8 mouse cellular contexts compared by ENCODE assay signal in the genomic region with DNA sequence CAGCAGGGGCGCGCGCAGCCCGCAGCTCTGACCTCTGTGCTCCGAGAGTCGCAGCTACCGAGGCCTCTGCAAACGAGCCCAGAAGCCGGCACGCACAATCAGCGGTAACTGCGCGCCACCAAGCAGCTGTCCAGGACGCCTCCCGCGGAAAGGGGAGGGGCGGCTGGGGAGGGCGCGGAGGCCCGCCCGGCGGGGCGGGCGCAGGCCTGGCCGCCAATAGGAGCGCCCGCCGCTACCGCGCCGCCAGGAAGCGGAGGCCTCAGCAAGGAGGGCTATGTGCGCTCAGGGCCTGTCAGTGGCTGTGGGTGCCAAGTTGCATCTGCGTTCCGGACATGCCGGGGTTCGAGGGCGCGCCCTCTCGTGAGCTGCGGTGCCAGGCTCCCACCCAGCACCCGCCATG.
A peak's percentile ranks its signal among the peaks of the same experiment; 100 is the strongest.
DNase-seq lines count a peak whose midpoint lies in the region; ATAC-seq lines count a peak whose summit lies in the region.
"Not testable (repeated sequence)": the region's sequence is repeated elsewhere in the genome, so short reads cannot be mapped to it uniquely, and the experiment has no call there.

No protein-coding gene starts in this region.

- not testable (repeated sequence) for H3K4me1 ChIP-seq in embryonic facial prominence, embryonic 14.5 days (ENCODE audit: control insufficient read depth, insufficient read depth, low read length); heart, embryonic 10.5 days

- peak overlapping the region; percentile 58 for H3K9ac ChIP-seq in embryonic facial prominence, embryonic 14.5 days (ENCODE audit: low read depth, low read length)

- not testable (repeated sequence) for H3K9me3 ChIP-seq in embryonic facial prominence, embryonic 14.5 days (ENCODE audit: control insufficient read depth, low read length); heart, embryonic 10.5 days

- not testable (repeated sequence) for H3K27me3 ChIP-seq in embryonic facial prominence, embryonic 14.5 days (replicated peaks; ENCODE audit: control insufficient read depth, insufficient read depth, low read length); heart, embryonic 10.5 days (ENCODE audit: insufficient read depth, poor library complexity, severe bottlenecking)

- peak; percentile 26 to 27 for DNase-seq in adrenal gland, adult 18-20 months (ENCODE audit: low spot score in 2 of 2)
- peak; percentile 72 for DNase-seq in embryonic facial prominence, embryonic 14.5 days (ENCODE audit: low spot score)
- DNase-seq in heart, embryonic 10.5 days (ENCODE audit: low spot score) = peak; percentile 76
- peak; percentile 2 for DNase-seq in hindlimb bud, embryonic 11.5 days (ENCODE audit: extremely low spot score, low read depth, low spot score)
- DNase-seq in left cerebral cortex, postnatal 36 days (ENCODE audit: low spot score in 2 of 2) = peak; percentile 4 to 7
- DNase-seq in lung, postnatal 14 days = peak; percentile 2
- DNase-seq in ovary, postnatal 14 days (ENCODE audit: low spot score) = peak; percentile 4
- DNase-seq in urinary bladder, adult 2 months (ENCODE audit: low spot score) = peak; percentile 19

- intact Hi-C loops in left cerebral cortex, postnatal 36 days (cut with DNase I) = not testable (repeated sequence)

- H3K36me3 ChIP-seq in embryonic facial prominence, embryonic 14.5 days (ENCODE audit: control insufficient read depth, insufficient read depth, low read length); heart, embryonic 10.5 days: not testable (repeated sequence)

- not testable (repeated sequence) for H3K27ac ChIP-seq in embryonic facial prominence, embryonic 14.5 days (replicated peaks; ENCODE audit: low read depth, low read length)
- H3K27ac ChIP-seq in heart, embryonic 10.5 days = peak overlapping the region; percentile 64; the same call in 1 of the 2 replicates

- H3K4me2 ChIP-seq in embryonic facial prominence, embryonic 14.5 days (ENCODE audit: low read depth, low read length) = peak overlapping the region; percentile 45

- no CpG with 5 or more reads among the region's 42 CpGs for WGBS in embryonic facial prominence, embryonic 14.5 days
- 1% methylated on average over 41 of the region's 42 CpGs for WGBS in heart, embryonic 10.5 days

- peak overlapping the region; percentile 42 for H3K4me3 ChIP-seq in embryonic facial prominence, embryonic 14.5 days (ENCODE audit: low read depth, low read length)
- peak overlapping the region; percentile 61 for H3K4me3 ChIP-seq in heart, embryonic 10.5 days

- peak; percentile 91 for ATAC-seq in embryonic facial prominence, embryonic 14.5 days (ENCODE audit: low read depth)

Comparison
In these comparisons a context has a peak if more than half of its experiments do, and no peak if none do; other contexts are left out.
1. DNase-seq: peak in every context shown above with its lines; median percentile 76 in heart, embryonic 10.5 days; 72 in embryonic facial prominence, embryonic 14.5 days; 26 in adrenal gland, adult 18-20 months; 19 in urinary bladder, adult 2 months; 6 in left cerebral cortex, postnatal 36 days; 4 in ovary, postnatal 14 days; 2 in hindlimb bud, embryonic 11.5 days; 2 in lung, postnatal 14 days.